ENCODE assay signal across 8 mouse cellular contexts in the genomic region with DNA sequence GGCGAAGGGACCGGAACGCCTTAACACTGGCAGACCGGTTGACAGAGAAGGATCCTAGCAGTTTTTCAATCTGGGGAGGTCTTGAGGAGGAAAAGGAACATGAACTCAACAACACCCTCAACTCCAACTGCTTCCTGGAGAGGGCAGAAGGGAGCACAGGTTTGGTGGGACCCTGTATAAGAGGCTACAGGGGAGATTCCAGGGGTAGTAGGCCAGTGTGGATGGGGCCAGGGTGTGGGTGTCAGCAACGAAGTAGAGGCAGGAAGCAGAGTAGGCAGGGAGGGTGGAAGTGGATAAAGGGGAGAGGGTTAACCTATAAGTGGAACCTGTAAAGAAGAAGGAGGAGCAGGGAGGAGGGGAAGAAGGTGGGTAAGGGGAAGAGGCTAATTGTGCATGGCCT. TPM values are rescaled to one million over a fixed set of nuclear protein-coding genes. Genes with fewer than 3 reads are reported as not detected.
DNase-seq lines count a peak whose midpoint lies in the region; ATAC-seq and TF ChIP-seq lines count a peak whose summit lies in the region.

No protein-coding gene starts in this region.

- H3K27me3 ChIP-seq in lung, embryonic 16.5 days (ENCODE audit: control insufficient read depth, insufficient read depth, low read depth, low read length) = no peaks in the 10 kb centered on the region
- H3K27me3 ChIP-seq in forebrain, postnatal 0 days (ENCODE audit: insufficient read depth, low read length) = no peaks in the 10 kb centered on the region
- no peaks in the 10 kb centered on the region for H3K27me3 ChIP-seq in midbrain, embryonic 11.5 days (ENCODE audit: control insufficient read depth, insufficient read depth, low read length)

- DNase-seq in lung, postnatal 14 days = no peak
- DNase-seq in forebrain, postnatal 0 days = no peak
- DNase-seq in midbrain, embryonic 11.5 days (ENCODE audit: low spot score, missing footprints) = peak; percentile 90
- no peak for DNase-seq in layer of hippocampus, adult 8-10 months (ENCODE audit: low spot score in 2 of 2)
- DNase-seq in layer of hippocampus, adult 18-20 months (ENCODE audit: low spot score in 2 of 2) = no peak
- DNase-seq in lung, postnatal 4 days = no peak

- H3K27ac ChIP-seq in lung, embryonic 16.5 days (ENCODE audit: low read length) = peak overlapping the region; percentile 93
- peak overlapping the region; percentile 94 for H3K27ac ChIP-seq in forebrain, postnatal 0 days (ENCODE audit: low read depth, low read length)
- H3K27ac ChIP-seq in midbrain, embryonic 11.5 days (ENCODE audit: low read depth, low read length) = peak overlapping the region; percentile 98

- H3K9me3 ChIP-seq in lung, embryonic 16.5 days (ENCODE audit: control insufficient read depth, low read length) = no peaks in the 10 kb centered on the region
- no peaks in the 10 kb centered on the region for H3K9me3 ChIP-seq in forebrain, postnatal 0 days (ENCODE audit: low read length)
- no peaks in the 10 kb centered on the region for H3K9me3 ChIP-seq in midbrain, embryonic 11.5 days (ENCODE audit: control insufficient read depth, low read length)

- WGBS in lung, embryonic 16.5 days = 70% methylated on average over 5 of the region's 5 CpGs
- WGBS in forebrain, postnatal 0 days = 73% methylated on average over 5 of the region's 5 CpGs
- 68% methylated on average over 5 of the region's 5 CpGs for WGBS in midbrain, embryonic 11.5 days

- H3K4me3 ChIP-seq in lung, embryonic 16.5 days (ENCODE audit: low read length) = no peak overlapping the region
- H3K4me3 ChIP-seq in forebrain, postnatal 0 days (ENCODE audit: low read depth, low read length) = no peak overlapping the region
- H3K4me3 ChIP-seq in midbrain, embryonic 11.5 days (ENCODE audit: low read depth, low read length) = no peak overlapping the region

- TF ChIP-seq CTCF in forebrain, postnatal 0 days (IDR thresholded peaks at IDR 0.05; ENCODE audit: low read depth) = peak; percentile 43

- peaks cover 3% of the 10 kb centered on the region; the same call in 1 of the 2 replicates for H3K4me1 ChIP-seq in lung, embryonic 16.5 days (replicated peaks; ENCODE audit: control insufficient read depth, insufficient read depth, low read length)
- peaks cover 4% of the 10 kb centered on the region; the same call in 1 of the 2 replicates for H3K4me1 ChIP-seq in forebrain, postnatal 0 days (ENCODE audit: insufficient read depth)
- H3K4me1 ChIP-seq in midbrain, embryonic 11.5 days (ENCODE audit: control insufficient read depth, insufficient read depth, low read length) = peaks cover 7% of the 10 kb centered on the region; the same call in 1 of the 2 replicates

- no peak for ATAC-seq in lung, embryonic 16.5 days (ENCODE audit: low read depth)
- peak; percentile 5; the same call in 1 of the 2 replicates for ATAC-seq in forebrain, postnatal 0 days
- ATAC-seq in midbrain, embryonic 11.5 days (ENCODE audit: low FRiP score) = peak; percentile 14; the same call in 1 of the 2 replicates
- ATAC-seq in megakaryocyte progenitor cell, adult 5-6 weeks (replicated peaks; ENCODE audit: poor library complexity) = no peak

- no peaks in the 10 kb centered on the region for H3K36me3 ChIP-seq in lung, embryonic 16.5 days (ENCODE audit: control insufficient read depth, insufficient read depth, low read length)
- no peaks in the 10 kb centered on the region for H3K36me3 ChIP-seq in forebrain, postnatal 0 days (ENCODE audit: insufficient read depth)
- no peaks in the 10 kb centered on the region for H3K36me3 ChIP-seq in midbrain, embryonic 11.5 days (ENCODE audit: control insufficient read depth, insufficient read depth, low read length)

- no peak overlapping the region for H3K9ac ChIP-seq in lung, embryonic 16.5 days (ENCODE audit: low read length)
- H3K9ac ChIP-seq in forebrain, postnatal 0 days = peak overlapping the region; percentile 64; the same call in 1 of the 2 replicates
- peak overlapping the region; percentile 64; the same call in 1 of the 2 replicates for H3K9ac ChIP-seq in midbrain, embryonic 11.5 days (ENCODE audit: low read length)

- H3K4me2 ChIP-seq in lung, embryonic 16.5 days (ENCODE audit: low read depth, low read length) = no peak overlapping the region
- H3K4me2 ChIP-seq in forebrain, postnatal 0 days (ENCODE audit: low read depth) = 0 out of 2 replicates have a peak overlapping the region, but pooled peaks have one; percentile 69
- H3K4me2 ChIP-seq in midbrain, embryonic 11.5 days = no peak overlapping the region

RNA-seq across cellular contexts. Expression of a gene that starts 1.4 kb away (rescaled TPM):
- 1.3 and 1.4 TPM in 2 replicates for polyA plus RNA-seq in lung, embryonic 16.5 days (2015; fragmentation: Nextera tagmentation; extraction: Ambion mirVana)
- total RNA-seq in forebrain, postnatal 0 days (2014; rRNA removed) = 282 and 307 TPM in 2 replicates
- polyA plus RNA-seq in forebrain, postnatal 0 days (2015; fragmentation: Nextera tagmentation; extraction: Ambion mirVana) = not detected in 2 replicates
- 1.0 and 2.2 TPM in 2 replicates for polyA plus RNA-seq in midbrain, embryonic 11.5 days (2014; fragmentation: Nextera tagmentation; extraction: Ambion mirVana)
- 10 to 100 TPM; 11.6 to 17.1 (median 13.7) TPM for total RNA-seq in layer of hippocampus, adult 8-10 months (2022)
- 10 to 100 TPM; 14.8 to 23.1 TPM for total RNA-seq in layer of hippocampus, adult 18-20 months (2021)
- 3.0 and 6.7 TPM in 2 replicates for total RNA-seq in megakaryocyte progenitor cell, adult 5-6 weeks (2015)
- 303 and 332 TPM in 2 replicates for total RNA-seq in megakaryocyte progenitor cell, adult 5-6 weeks (2017)

RNA-seq across cellular contexts. Expression of a gene that starts 11.6 kb away (rescaled TPM):
- 4.9 and 5.8 TPM in 2 replicates for polyA plus RNA-seq in lung, embryonic 16.5 days (2015; fragmentation: Nextera tagmentation; extraction: Ambion mirVana)
- 308 and 356 TPM in 2 replicates for total RNA-seq in forebrain, postnatal 0 days (2014; rRNA removed)
- polyA plus RNA-seq in forebrain, postnatal 0 days (2015; fragmentation: Nextera tagmentation; extraction: Ambion mirVana) = 0.34 TPM in 1 of 2 replicates, not detected in the other
- polyA plus RNA-seq in midbrain, embryonic 11.5 days (2014; fragmentation: Nextera tagmentation; extraction: Ambion mirVana) = 4.2 and 5.7 TPM in 2 replicates
- 1 to 10 TPM; 2.8 to 4.8 (median 3.2) TPM for total RNA-seq in layer of hippocampus, adult 8-10 months (2022)
- total RNA-seq in layer of hippocampus, adult 18-20 months (2021) = 1 to 10 TPM; 2.9 to 3.3 TPM
- total RNA-seq in megakaryocyte progenitor cell, adult 5-6 weeks (2015) = 116 and 137 TPM in 2 replicates
- 542 and 561 TPM in 2 replicates for total RNA-seq in megakaryocyte progenitor cell, adult 5-6 weeks (2017)

RNA-seq across cellular contexts. Expression of a gene that starts 16.0 kb away (rescaled TPM):
- 13.5 and 20.4 TPM in 2 replicates for polyA plus RNA-seq in lung, embryonic 16.5 days (2015; fragmentation: Nextera tagmentation; extraction: Ambion mirVana)
- 277 and 308 TPM in 2 replicates for total RNA-seq in forebrain, postnatal 0 days (2014; rRNA removed)
- 0.75 and 1.3 TPM in 2 replicates for polyA plus RNA-seq in forebrain, postnatal 0 days (2015; fragmentation: Nextera tagmentation; extraction: Ambion mirVana)
- polyA plus RNA-seq in midbrain, embryonic 11.5 days (2014; fragmentation: Nextera tagmentation; extraction: Ambion mirVana) = 11.6 and 12.9 TPM in 2 replicates
- 10 to 100 TPM; 30.3 to 49.1 (median 42.8) TPM for total RNA-seq in layer of hippocampus, adult 8-10 months (2022)
- total RNA-seq in layer of hippocampus, adult 18-20 months (2021) = 10 to 100 TPM; 48.4 to 55.7 TPM
- total RNA-seq in megakaryocyte progenitor cell, adult 5-6 weeks (2015) = 35.1 and 67.8 TPM in 2 replicates
- 208 and 295 TPM in 2 replicates for total RNA-seq in megakaryocyte progenitor cell, adult 5-6 weeks (2017)

RNA-seq across cellular contexts. Expression of a gene that starts 16.8 kb away (rescaled TPM):
- 2.0 and 5.4 TPM in 2 replicates for polyA plus RNA-seq in lung, embryonic 16.5 days (2015; fragmentation: Nextera tagmentation; extraction: Ambion mirVana)
- 635 and 850 TPM in 2 replicates for total RNA-seq in forebrain, postnatal 0 days (2014; rRNA removed)
- polyA plus RNA-seq in forebrain, postnatal 0 days (2015; fragmentation: Nextera tagmentation; extraction: Ambion mirVana) = not detected in 2 replicates
- polyA plus RNA-seq in midbrain, embryonic 11.5 days (2014; fragmentation: Nextera tagmentation; extraction: Ambion mirVana) = 2.4 and 6.0 TPM in 2 replicates
- 100 to 1,000 TPM; 228 to 277 (median 247) TPM for total RNA-seq in layer of hippocampus, adult 8-10 months (2022)
- total RNA-seq in layer of hippocampus, adult 18-20 months (2021) = 100 to 1,000 TPM; 282 to 318 TPM
- total RNA-seq in megakaryocyte progenitor cell, adult 5-6 weeks (2015) = 58.4 and 76.4 TPM in 2 replicates
- 2,633 and 2,646 TPM in 2 replicates for total RNA-seq in megakaryocyte progenitor cell, adult 5-6 weeks (2017)

RNA-seq across cellular contexts. Expression of a gene that starts 17.2 kb away (rescaled TPM):
- 33.0 and 45.8 TPM in 2 replicates for polyA plus RNA-seq in lung, embryonic 16.5 days (2015; fragmentation: Nextera tagmentation; extraction: Ambion mirVana)
- total RNA-seq in forebrain, postnatal 0 days (2014; rRNA removed) = 342 and 560 TPM in 2 replicates
- polyA plus RNA-seq in forebrain, postnatal 0 days (2015; fragmentation: Nextera tagmentation; extraction: Ambion mirVana) = 12.1 and 14.6 TPM in 2 replicates
- polyA plus RNA-seq in midbrain, embryonic 11.5 days (2014; fragmentation: Nextera tagmentation; extraction: Ambion mirVana) = 19.8 and 20.9 TPM in 2 replicates
- total RNA-seq in layer of hippocampus, adult 8-10 months (2022) = 10 to 100 TPM in 2 of 4 experiments, 1 to 10 TPM in 2; 8.1 to 36.7 (median 16.0) TPM
- 10 to 100 TPM in 1 of 2 experiments, 1 to 10 TPM in 1; 8.2 to 48.5 TPM for total RNA-seq in layer of hippocampus, adult 18-20 months (2021)
- total RNA-seq in megakaryocyte progenitor cell, adult 5-6 weeks (2015) = 2.0 and 5.0 TPM in 2 replicates
- total RNA-seq in megakaryocyte progenitor cell, adult 5-6 weeks (2017) = 2,894 and 3,659 TPM in 2 replicates

Comparison
In these comparisons a context has a peak if more than half of its experiments do, and no peak if none do; other contexts are left out.
1. ATAC-seq: peak in forebrain, postnatal 0 days (single experiment) and midbrain, embryonic 11.5 days (single experiment); none in lung, embryonic 16.5 days (single experiment) and megakaryocyte progenitor cell, adult 5-6 weeks (single experiment).
2. RNA of a gene that starts 11.6 kb away (total RNA-seq): 116 to 561 TPM in megakaryocyte progenitor cell, adult 5-6 weeks and 308 to 356 TPM in forebrain, postnatal 0 days; 2.8 to 4.8 TPM in layer of hippocampus, adult 8-10 months and 2.9 to 3.3 TPM in layer of hippocampus, adult 18-20 months; every median in the first group is over 10 times any median in the second.
3. Peak in every context shown above with its lines, with median percentiles within 50 percentile points of each other: H3K27ac ChIP-seq.